Mouse (Mus musculus): ENCODE data around the gene Rbfox2. TPM values are rescaled to one million over a fixed set of nuclear protein-coding genes. Genes with fewer than 3 reads are reported as not detected.
A peak's percentile ranks its signal among the peaks of the same experiment; 100 is the strongest.

Gene Rbfox2
- polyA plus RNA-seq, 1 experiment from 2014 or later: 78.4 TPM

- H3K4me3 ChIP-seq (replicated peaks): no peak within 1 kb of the TSS
- ATAC-seq (ENCODE audit: insufficient number of reproducible peaks, insufficient read depth, low FRiP score, low TSS enrichment, low read depth): no peak
- H3K27ac ChIP-seq: no peak within 1 kb of the TSS
- no peaks in the 10 kb centered on the region for H3K27me3 ChIP-seq
- no peaks in the 10 kb centered on the region for H3K9me3 ChIP-seq
- no peaks in the 10 kb centered on the region for H3K36me3 ChIP-seq
- no peak within 1 kb of the TSS for H3K9ac ChIP-seq (replicated peaks)
- 86% methylated on average over 12 of the region's 12 CpGs for WGBS
- H3K4me2 ChIP-seq: no peak within 1 kb of the TSS
- H3K4me1 ChIP-seq (replicated peaks): peaks cover 16% of the 10 kb centered on the region
These were observed 262.0 kb downstream of the Rbfox2 start, which contains the start of gene Apol6 for GRCm38 (mm10) chr15:77044597-77045320. Apol6 (plus strand) TSS chr15:77044729.

DNA sequence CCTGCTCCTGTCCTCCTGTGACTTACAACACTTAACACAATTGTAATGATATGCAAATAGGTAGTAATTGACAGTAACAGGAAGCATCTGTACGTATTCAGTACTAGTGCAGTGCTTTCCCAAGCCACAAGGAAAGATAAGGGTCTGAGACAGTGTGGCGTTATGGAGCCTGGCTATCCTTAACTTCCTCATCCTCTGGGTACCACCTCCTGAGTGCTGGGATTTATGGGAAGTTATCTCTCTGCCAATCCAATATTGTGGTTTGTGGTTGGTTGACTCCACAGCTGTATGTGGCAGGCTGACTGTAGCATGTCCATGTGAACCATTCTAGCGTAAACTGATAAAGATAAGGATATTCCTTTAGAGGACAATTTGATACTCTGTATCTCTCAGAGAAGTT is 266.0 kb downstream of the Rbfox2 start:
- ATAC-seq (ENCODE audit: insufficient number of reproducible peaks, insufficient read depth, low FRiP score, low TSS enrichment, low read depth): no peak
- Histone ChIP-seq H3K4me3 (replicated peaks) (no peak overlapping the region), H3K4me2 (no peak overlapping the region), H3K27me3 (no peaks in the 10 kb centered on the region), H3K36me3 (no peaks in the 10 kb centered on the region), H3K4me1 (replicated peaks) (peaks cover 53% of the 10 kb centered on the region), H3K9ac (replicated peaks) (no peak overlapping the region), H3K9me3 (no peaks in the 10 kb centered on the region), H3K27ac (0 out of 2 replicates have a peak overlapping the region, but pooled peaks have one; percentile 42)
- WGBS: 85% methylated on average over 3 of the region's 3 CpGs

GRCm38 (mm10) chr15:77039211-77039700 is 267.5 kb downstream of the Rbfox2 start:
- H3K36me3 ChIP-seq: no peaks in the 10 kb centered on the region
- H3K27ac ChIP-seq: peak overlapping the region; percentile 57; the same call in 1 of the 2 replicates
- 51% methylated on average over 8 of the region's 9 CpGs for WGBS
- no peak overlapping the region for H3K4me2 ChIP-seq
- H3K4me3 ChIP-seq (replicated peaks): no peak overlapping the region
- ATAC-seq (ENCODE audit: insufficient number of reproducible peaks, insufficient read depth, low FRiP score, low TSS enrichment, low read depth): no peak
- peaks cover 49% of the 10 kb centered on the region for H3K4me1 ChIP-seq (replicated peaks)
- H3K9ac ChIP-seq (replicated peaks): no peak overlapping the region
- no peaks in the 10 kb centered on the region for H3K27me3 ChIP-seq
- H3K9me3 ChIP-seq: no peaks in the 10 kb centered on the region

- peaks cover 49% of the 10 kb centered on the region for H3K4me1 ChIP-seq (replicated peaks)
These were observed 269.3 kb downstream of the Rbfox2 start for GRCm38 (mm10) chr15:77037278-77038161.

GRCm38 (mm10) chr15:77036989-77037277 is 269.9 kb downstream of the Rbfox2 start:
- Histone ChIP-seq H3K36me3 (no peaks in the 10 kb centered on the region), H3K4me2 (peak overlapping the region; percentile 2), H3K4me3 (replicated peaks) (no peak overlapping the region), H3K27ac (peak overlapping the region; percentile 95), H3K4me1 (replicated peaks) (peaks cover 49% of the 10 kb centered on the region), H3K9ac (replicated peaks) (no peak overlapping the region), H3K27me3 (no peaks in the 10 kb centered on the region), H3K9me3 (no peaks in the 10 kb centered on the region)
- 0 out of 2 replicates have a peak, but pooled peaks have one; percentile 21 for ATAC-seq (ENCODE audit: insufficient number of reproducible peaks, insufficient read depth, low FRiP score, low TSS enrichment, low read depth)
- 42% methylated on average over 2 of the region's 2 CpGs for WGBS

More at GRCm38 (mm10) chr15:77037278-77038161, 269.3 kb downstream of the Rbfox2 start:
- no peak overlapping the region; the same call in 1 of the 2 replicates for H3K4me3 ChIP-seq (replicated peaks)
- H3K9me3 ChIP-seq: no peaks in the 10 kb centered on the region
- peak; percentile 92 for ATAC-seq (ENCODE audit: insufficient number of reproducible peaks, insufficient read depth, low FRiP score, low TSS enrichment, low read depth)
- H3K4me2 ChIP-seq: peak overlapping the region; percentile 28
- no peak overlapping the region for H3K9ac ChIP-seq (replicated peaks)
- 19% methylated on average over 11 of the region's 11 CpGs for WGBS
- H3K36me3 ChIP-seq: no peaks in the 10 kb centered on the region
- peak overlapping the region; percentile 95 for H3K27ac ChIP-seq
- H3K27me3 ChIP-seq: no peaks in the 10 kb centered on the region

DNA sequence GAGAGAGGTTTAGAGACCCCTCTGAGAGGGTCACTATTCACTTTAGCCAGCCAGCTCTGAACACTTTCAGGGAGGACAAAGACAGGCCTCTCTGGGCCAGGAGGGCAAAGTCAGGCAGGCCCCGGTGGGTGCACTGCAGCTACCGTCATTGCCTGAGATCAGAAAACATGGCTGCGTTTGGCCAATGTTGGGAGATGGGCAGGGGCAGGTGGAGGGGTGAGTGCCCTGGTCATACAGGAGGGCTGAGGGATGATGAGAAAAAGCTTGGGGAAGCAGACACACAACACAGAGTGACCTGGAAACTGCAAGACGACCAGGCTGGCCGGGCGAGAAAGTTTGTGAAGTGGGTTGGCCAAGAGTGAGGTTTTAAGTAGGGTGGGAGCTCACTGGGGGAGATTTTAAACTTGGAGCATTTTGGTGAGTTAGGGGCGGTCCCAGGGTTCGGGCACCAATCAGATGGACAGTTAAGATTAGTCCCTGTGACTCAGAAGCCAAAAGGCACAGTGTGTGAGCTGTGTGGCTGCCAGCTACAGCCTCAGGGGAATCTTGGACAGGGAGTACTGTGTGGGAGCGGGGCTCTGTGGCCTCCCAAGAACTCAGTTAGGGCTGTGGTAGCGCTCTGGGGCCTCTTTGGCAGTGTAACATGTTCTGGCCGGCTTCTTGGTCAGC is 270.4 kb downstream of the Rbfox2 start:
- ATAC-seq (ENCODE audit: insufficient number of reproducible peaks, insufficient read depth, low FRiP score, low TSS enrichment, low read depth): peak; percentile 41; the same call in 1 of the 2 replicates
- Histone ChIP-seq H3K4me1 (replicated peaks) (peaks cover 51% of the 10 kb centered on the region), H3K27ac (peak overlapping the region; percentile 95), H3K9ac (replicated peaks) (no peak overlapping the region), H3K9me3 (no peaks in the 10 kb centered on the region), H3K27me3 (no peaks in the 10 kb centered on the region), H3K4me3 (replicated peaks) (no peak overlapping the region), H3K4me2 (0 out of 2 replicates have a peak overlapping the region, but pooled peaks have one; percentile 2), H3K36me3 (no peaks in the 10 kb centered on the region)
- 65% methylated on average over 11 of the region's 11 CpGs for WGBS

DNA sequence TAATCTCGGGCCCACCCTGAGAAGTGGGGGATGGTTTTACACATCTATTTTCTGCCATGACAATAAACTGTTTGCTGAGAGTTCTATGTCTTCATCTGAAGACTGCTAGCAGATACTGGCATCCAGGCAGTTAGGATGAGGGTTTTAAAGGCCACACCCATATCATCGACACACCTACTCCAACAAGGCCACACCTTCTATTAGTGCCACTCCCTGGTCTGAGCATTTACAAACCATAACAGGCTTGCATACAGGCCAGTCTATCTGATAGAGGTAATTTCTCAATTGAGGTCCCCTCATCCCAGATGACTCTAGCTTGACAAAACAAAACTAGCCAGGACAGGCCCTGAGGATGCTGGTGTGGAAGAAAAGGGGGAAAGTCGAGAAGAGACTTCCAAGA is 271.2 kb downstream of the Rbfox2 start:
- Histone ChIP-seq H3K27me3 (no peaks in the 10 kb centered on the region), H3K36me3 (no peaks in the 10 kb centered on the region), H3K4me1 (replicated peaks) (peaks cover 56% of the 10 kb centered on the region), H3K9ac (replicated peaks) (no peak overlapping the region), H3K27ac (peak overlapping the region; percentile 95), H3K9me3 (no peaks in the 10 kb centered on the region), H3K4me3 (replicated peaks) (no peak overlapping the region), H3K4me2 (no peak overlapping the region)
- WGBS: 68% methylated on average over 3 of the region's 3 CpGs
- ATAC-seq (ENCODE audit: insufficient number of reproducible peaks, insufficient read depth, low FRiP score, low TSS enrichment, low read depth): no peak

DNA sequence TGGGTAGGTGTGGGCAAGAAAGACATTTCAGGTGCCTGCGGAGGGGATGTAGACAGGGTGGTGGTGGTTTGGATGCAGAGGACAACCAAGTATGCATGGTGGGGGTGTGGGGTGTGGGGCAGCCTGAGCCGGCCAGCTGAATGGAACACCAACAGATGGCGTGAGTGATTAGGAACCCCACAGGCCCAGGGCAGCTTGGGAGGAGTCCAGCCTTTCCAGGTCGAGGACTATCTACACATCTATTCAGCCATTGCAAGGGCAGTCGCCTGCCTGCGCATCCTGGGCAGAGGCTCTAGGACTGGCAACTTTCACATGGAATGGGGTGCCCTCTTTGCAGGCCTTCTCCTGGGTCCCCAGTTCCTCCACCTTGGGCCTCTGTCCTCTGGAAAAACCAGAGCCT is 272.3 kb downstream of the Rbfox2 start:
- no peak for ATAC-seq (ENCODE audit: insufficient number of reproducible peaks, insufficient read depth, low FRiP score, low TSS enrichment, low read depth)
- Histone ChIP-seq H3K27ac (no peak overlapping the region), H3K9me3 (no peaks in the 10 kb centered on the region), H3K27me3 (no peaks in the 10 kb centered on the region), H3K4me2 (no peak overlapping the region), H3K36me3 (no peaks in the 10 kb centered on the region), H3K4me3 (replicated peaks) (no peak overlapping the region), H3K9ac (replicated peaks) (no peak overlapping the region), H3K4me1 (replicated peaks) (peaks cover 49% of the 10 kb centered on the region)
- 83% methylated on average over 6 of the region's 6 CpGs for WGBS

- Histone ChIP-seq H3K4me1 (replicated peaks) (peaks cover 32% of the 10 kb centered on the region), H3K9ac (replicated peaks) (no peak overlapping the region), H3K27ac (no peak overlapping the region), H3K9me3 (no peaks in the 10 kb centered on the region), H3K4me2 (no peak overlapping the region), H3K36me3 (no peaks in the 10 kb centered on the region), H3K27me3 (no peaks in the 10 kb centered on the region), H3K4me3 (replicated peaks) (no peak overlapping the region)
- no peak for ATAC-seq (ENCODE audit: insufficient number of reproducible peaks, insufficient read depth, low FRiP score, low TSS enrichment, low read depth)
- 41% methylated on average over 3 of the region's 3 CpGs for WGBS
These were observed 275.5 kb downstream of the Rbfox2 start for GRCm38 (mm10) chr15:77031271-77031670.

- no peak overlapping the region for H3K9ac ChIP-seq (replicated peaks)
- H3K4me2 ChIP-seq: peak overlapping the region; percentile 13; the same call in 1 of the 2 replicates
- no peaks in the 10 kb centered on the region for H3K27me3 ChIP-seq
- no peak overlapping the region for H3K4me3 ChIP-seq (replicated peaks)
- peak overlapping the region; percentile 82 for H3K27ac ChIP-seq
- peak; percentile 85 for ATAC-seq (ENCODE audit: insufficient number of reproducible peaks, insufficient read depth, low FRiP score, low TSS enrichment, low read depth)
- H3K36me3 ChIP-seq: no peaks in the 10 kb centered on the region
- 24% methylated on average over 7 of the region's 7 CpGs for WGBS
- no peaks in the 10 kb centered on the region for H3K9me3 ChIP-seq
- H3K4me1 ChIP-seq (replicated peaks): peaks cover 27% of the 10 kb centered on the region
These were observed 277.3 kb downstream of the Rbfox2 start for GRCm38 (mm10) chr15:77029331-77029991.
